In genomic region chr2:160656234-160656633, GRCm38 (mm10) we compare ENCODE assay signal across 29 mouse cellular contexts. TPM values are rescaled to one million over a fixed set of nuclear protein-coding genes. Genes with fewer than 3 reads are reported as not detected.
DNase-seq lines count a peak whose midpoint lies in the region; ATAC-seq and TF ChIP-seq lines count a peak whose summit lies in the region.
"Had no signal": no experiment of that assay in that cellular context is flagged by ENCODE, and none has a peak within 500 bp of the region (broad histone marks: within the 10 kb centered on the region; RNA-seq: fewer than 3 reads in every experiment).

No protein-coding gene starts in this region.

- WGBS in liver, embryonic 12.5 days (ENCODE audit: insufficient replicate concordance), result 81% methylated on average over 1 of the region's 1 CpGs
- WGBS in liver, postnatal 0 days (ENCODE audit: insufficient replicate concordance), result 75% methylated on average over 1 of the region's 1 CpGs
- 94% methylated on average over 1 of the region's 1 CpGs for WGBS in hindbrain, embryonic 10.5 days
- WGBS in heart, embryonic 10.5 days, result 89% methylated on average over 1 of the region's 1 CpGs

- peaks cover 82% of the 10 kb centered on the region for H3K79me2 ChIP-seq in CH12.LX (replicated peaks; ENCODE audit: control insufficient read depth, extremely low read depth, insufficient read depth, poor library complexity, severe bottlenecking)

- H3K4me1 ChIP-seq in liver, embryonic 12.5 days, result peaks cover 84% of the 10 kb centered on the region
- peaks cover 7% of the 10 kb centered on the region for H3K4me1 ChIP-seq in liver, postnatal 0 days (ENCODE audit: insufficient read depth)
- H3K4me1 ChIP-seq in CH12.LX (ENCODE audit: control insufficient read depth in 1 of 2, insufficient read depth in 2 of 2) (peaks cover 15 to 74% of the 10 kb centered on the region in 2 experiments; a peak in 3 of 4 replicates), E14TG2a.4 (replicated peaks; ENCODE audit: low read depth, low read length) (peaks cover 74% of the 10 kb centered on the region), ES-E14 (ENCODE audit: control insufficient read depth in 2 of 2, insufficient read depth in 2 of 2, low read length in 2 of 2, poor library complexity in 1 of 2) (peaks cover 3 to 15% of the 10 kb centered on the region in 2 experiments; a peak in 3 of 4 replicates)
- peaks cover 3% of the 10 kb centered on the region; the same call in 1 of the 2 replicates for H3K4me1 ChIP-seq in hindbrain, embryonic 10.5 days (replicated peaks)
- peaks cover 9% of the 10 kb centered on the region; the same call in 1 of the 2 replicates for H3K4me1 ChIP-seq in heart, embryonic 10.5 days

- H3K27me3 ChIP-seq in liver, embryonic 12.5 days (replicated peaks), result no peaks in the 10 kb centered on the region
- H3K27me3 ChIP-seq in liver, postnatal 0 days (ENCODE audit: insufficient read depth, low read length), result no peaks in the 10 kb centered on the region
- H3K27me3 ChIP-seq in CH12.LX (replicated peaks) (no peaks in the 10 kb centered on the region), E14TG2a.4 (ENCODE audit: insufficient read depth, low read length) (no peaks in the 10 kb centered on the region)
- H3K27me3 ChIP-seq in hindbrain, embryonic 10.5 days (ENCODE audit: insufficient read depth, poor library complexity, severe bottlenecking), result no peaks in the 10 kb centered on the region
- no peaks in the 10 kb centered on the region for H3K27me3 ChIP-seq in heart, embryonic 10.5 days (ENCODE audit: insufficient read depth, poor library complexity, severe bottlenecking)
- H3K27me3 ChIP-seq: embryonic facial prominence, embryonic 13.5 days; forebrain, embryonic 12.5 days; forebrain, embryonic 15.5 days; heart, embryonic 12.5 days; heart, embryonic 15.5 days; Patski had no signal

- dilution Hi-C loops in CH12.LX (cut with MboI; ENCODE audit: extremely low pct_ligation_motif_present, extremely low pct_unique_long_range_greater_than_20kb, low sequenced_read_pairs), result no loop called here

- H3K4me2 ChIP-seq in liver, embryonic 12.5 days, result no peak overlapping the region
- H3K4me2 ChIP-seq in liver, postnatal 0 days (ENCODE audit: low read depth, low read length), result no peak overlapping the region
- H3K4me2 ChIP-seq in CH12.LX (ENCODE audit: insufficient read depth, low read depth, poor library complexity, severe bottlenecking), result peak overlapping the region; percentile 16; the same call in 1 of the 2 replicates
- H3K4me2 ChIP-seq: embryonic facial prominence, embryonic 13.5 days; forebrain, embryonic 12.5 days; forebrain, embryonic 15.5 days; heart, embryonic 12.5 days; heart, embryonic 15.5 days; hindbrain, embryonic 14.5 days had no signal

- TF ChIP-seq POLR2A in CH12.LX (IDR thresholded peaks at IDR 0.05; ENCODE audit: low read depth, low read length), result no peak

- no peak for TF ChIP-seq CTCF in liver, postnatal 0 days (IDR thresholded peaks at IDR 0.05; ENCODE audit: low read depth)
- TF ChIP-seq CTCF in CH12.LX (conservative IDR thresholded peaks at IDR 0.05 in 1 of 2, IDR thresholded peaks at IDR 0.05 in 1 of 2; ENCODE audit: low read depth in 2 of 2, low read length in 2 of 2) (no peak), E14TG2a.4 (conservative IDR thresholded peaks at IDR 0.05; ENCODE audit: low read length) (no peak)

- H3K9me3 ChIP-seq in liver, embryonic 12.5 days (replicated peaks), result no peaks in the 10 kb centered on the region
- no peaks in the 10 kb centered on the region for H3K9me3 ChIP-seq in liver, postnatal 0 days (ENCODE audit: low read length)
- no peaks in the 10 kb centered on the region for H3K9me3 ChIP-seq in CH12.LX (replicated peaks; ENCODE audit: low read length)
- H3K9me3 ChIP-seq in E14TG2a.4 (ENCODE audit: low read length), result no peaks in the 10 kb centered on the region
- no peaks in the 10 kb centered on the region for H3K9me3 ChIP-seq in ES-E14 (ENCODE audit: control insufficient read depth, insufficient read depth, low read depth, low read length)
- no peaks in the 10 kb centered on the region for H3K9me3 ChIP-seq in hindbrain, embryonic 10.5 days
- no peaks in the 10 kb centered on the region for H3K9me3 ChIP-seq in heart, embryonic 10.5 days
- H3K9me3 ChIP-seq: embryonic facial prominence, embryonic 10.5 days; embryonic facial prominence, embryonic 13.5 days; forebrain, embryonic 12.5 days; forebrain, embryonic 15.5 days; G1E; heart, embryonic 12.5 days; heart, embryonic 15.5 days had no signal

- TF ChIP-seq EP300 in liver, postnatal 0 days (IDR thresholded peaks at IDR 0.05; ENCODE audit: low read depth), result no peak
- TF ChIP-seq EP300 in CH12.LX (IDR thresholded peaks at IDR 0.05; ENCODE audit: low read length), result no peak

- DNase-seq in liver, postnatal 0 days, result no peak
- DNase-seq in CH12.LX (ENCODE audit: extremely low read depth), result no peak
- peak; percentile 88 for DNase-seq in ES-E14 (ENCODE audit: low read depth, low spot score)
- no peak for DNase-seq in ovary, adult 18-20 months (ENCODE audit: low spot score)
- no peak for DNase-seq in hindbrain, embryonic 10.5 days (ENCODE audit: low spot score)
- no peak for DNase-seq in heart, embryonic 10.5 days (ENCODE audit: low spot score)
- DNase-seq: adrenal gland, adult 8-10 months; adrenal gland, postnatal 25 days; cerebellum, adult 8-10 months; embryo, embryonic 11 days; gastrocnemius, postnatal 36 days; heart, postnatal 10 days; heart, postnatal 36 days had no signal

- in situ Hi-C loops in CH12.LX (cut with MboI; ENCODE audit: low pct_ligation_motif_present, low pct_unique_long_range_greater_than_20kb, low sequenced_read_pairs) (no loop called here), ES-E14 (cut with MboI; ENCODE audit: low sequenced_read_pairs in 2 of 2, unreplicated experiment in 2 of 2) (no loop called here)

- no peak for ATAC-seq in liver, embryonic 12.5 days
- no peak for ATAC-seq in liver, postnatal 0 days
- ATAC-seq: activated CD4-positive, CD25-positive, alpha-beta regulatory T cell, adult 4 months; CD4-positive, CD25-positive, alpha-beta regulatory T cell, adult 4 months; forebrain, embryonic 15.5 days; hindbrain, postnatal 0 days; inflammation-experienced regulatory T-cells, adult 6 months; Patski had no signal

- H3K36me3 ChIP-seq in liver, embryonic 12.5 days, result peaks cover 68% of the 10 kb centered on the region
- peaks cover 26% of the 10 kb centered on the region for H3K36me3 ChIP-seq in liver, postnatal 0 days (replicated peaks; ENCODE audit: insufficient read depth, low read length)
- peaks cover 22 to 47% of the 10 kb centered on the region in 2 experiments for H3K36me3 ChIP-seq in CH12.LX (replicated peaks in 1 of 2; ENCODE audit: control insufficient read depth in 1 of 2, insufficient read depth in 1 of 2, low read length in 1 of 2)
- peaks cover 40% of the 10 kb centered on the region for H3K36me3 ChIP-seq in E14TG2a.4 (ENCODE audit: insufficient read depth, low read length)
- peaks cover 12% of the 10 kb centered on the region for H3K36me3 ChIP-seq in ES-E14 (ENCODE audit: control insufficient read depth, insufficient read depth, low read length, poor library complexity, severe bottlenecking)
- H3K36me3 ChIP-seq in hindbrain, embryonic 10.5 days, result peaks cover 95% of the 10 kb centered on the region
- peaks cover 52% of the 10 kb centered on the region for H3K36me3 ChIP-seq in heart, embryonic 10.5 days

- no peak overlapping the region for H3K9ac ChIP-seq in liver, embryonic 12.5 days
- H3K9ac ChIP-seq in liver, postnatal 0 days (replicated peaks), result no peak overlapping the region
- no peak overlapping the region for H3K9ac ChIP-seq in CH12.LX (ENCODE audit: insufficient read depth, low read depth)
- peak overlapping the region; percentile 86 for H3K9ac ChIP-seq in ES-E14 (ENCODE audit: insufficient read depth, low read depth, low read length, poor library complexity, severe bottlenecking)
- H3K9ac ChIP-seq: embryonic facial prominence, embryonic 13.5 days; forebrain, embryonic 12.5 days; forebrain, embryonic 15.5 days; heart, embryonic 12.5 days; heart, embryonic 15.5 days; hindbrain, embryonic 14.5 days had no signal

- TF ChIP-seq RAD21 in CH12.LX (IDR thresholded peaks at IDR 0.05; ENCODE audit: low read depth, low read length), result no peak

- no peak overlapping the region for H3K4me3 ChIP-seq in liver, embryonic 12.5 days
- no peak overlapping the region for H3K4me3 ChIP-seq in liver, postnatal 0 days (ENCODE audit: low read depth, low read length)
- H3K4me3 ChIP-seq in CH12.LX (replicated peaks in 1 of 3; ENCODE audit: low read depth in 2 of 3, low read length in 2 of 3, poor library complexity in 1 of 3), result no peak overlapping the region
- peak overlapping the region; percentile 90 for H3K4me3 ChIP-seq in E14TG2a.4 (replicated peaks; ENCODE audit: low read length)
- H3K4me3 ChIP-seq in ES-E14 (ENCODE audit: insufficient read depth in 1 of 2, low read depth in 1 of 2, low read length in 2 of 2, poor library complexity in 1 of 2, severe bottlenecking in 1 of 2), result peak overlapping the region; percentile 61 to 83
- no peak overlapping the region for H3K4me3 ChIP-seq in hindbrain, embryonic 10.5 days
- no peak overlapping the region for H3K4me3 ChIP-seq in heart, embryonic 10.5 days
- H3K4me3 ChIP-seq: embryonic facial prominence, embryonic 10.5 days; embryonic facial prominence, embryonic 13.5 days; erythroblast, embryonic 14.5 days; forebrain, embryonic 12.5 days; forebrain, embryonic 15.5 days; heart, embryonic 12.5 days; heart, embryonic 15.5 days had no signal

- H3K27ac ChIP-seq in liver, embryonic 12.5 days, result peak overlapping the region; percentile 77
- H3K27ac ChIP-seq in liver, postnatal 0 days (ENCODE audit: low read depth), result no peak overlapping the region
- no peak overlapping the region for H3K27ac ChIP-seq in CH12.LX (ENCODE audit: insufficient read depth, low read depth)
- peak overlapping the region; percentile 97 for H3K27ac ChIP-seq in ES-E14 (ENCODE audit: insufficient read depth, low read depth, low read length, poor library complexity, severe bottlenecking)
- H3K27ac ChIP-seq in hindbrain, embryonic 10.5 days, result no peak overlapping the region
- H3K27ac ChIP-seq in heart, embryonic 10.5 days, result no peak overlapping the region
- H3K27ac ChIP-seq: embryonic facial prominence, embryonic 10.5 days; embryonic facial prominence, embryonic 13.5 days; forebrain, embryonic 12.5 days; heart, embryonic 15.5 days; hindbrain, embryonic 14.5 days; hindbrain, postnatal 0 days had no signal

TF ChIP-seq in CH12.LX, 34 proteins besides CTCF, POLR2A, EP300 and RAD21 (continues in another document):
- TF ChIP-seq SIN3A (IDR thresholded peaks at IDR 0.05; ENCODE audit: low read length), result no peak

TF ChIP-seq in ES-E14, 5 proteins besides CTCF, POLR2A, EP300 and RAD21 (continues in another document):
- 0 out of 2 replicates have a peak, but pooled peaks have one; percentile 15 for TF ChIP-seq CHD2 (IDR thresholded peaks at IDR 0.05; ENCODE audit: low read depth, low read length)

RNA-seq across cellular contexts. Expression of gene Top1, which starts 10.5 kb away (rescaled TPM):
- polyA plus RNA-seq in liver, embryonic 12.5 days (2016; fragmentation: Nextera tagmentation; extraction: Ambion mirVana), result 83.7 and 87.7 TPM in 2 replicates
- 30.1 and 30.5 TPM in 2 replicates for polyA plus RNA-seq in liver, postnatal 0 days (2015; fragmentation: Nextera tagmentation; extraction: Ambion mirVana)
- total RNA-seq in CH12.LX (2012; rRNA removed), result 91.3 and 150 TPM in 2 replicates
- total RNA-seq in CH12.LX (2014; rRNA removed), result 89.8 and 91.4 TPM in 2 replicates
- polyA plus RNA-seq in CH12.LX (2012; ENCODE audit: insufficient read length, low read depth), result 299 and 312 TPM in 2 replicates
- 39.3 and 52.7 TPM in 2 replicates for total RNA-seq in ES-E14 (2012; rRNA removed)
- polyA plus RNA-seq in hindbrain, embryonic 10.5 days (2016; fragmentation: Nextera tagmentation; extraction: Ambion mirVana), result 79.4 and 105 TPM in 2 replicates
- 54.7 and 69.5 TPM in 2 replicates for polyA plus RNA-seq in heart, embryonic 10.5 days (2016; fragmentation: Nextera tagmentation; extraction: Ambion mirVana)

Comparison
In these comparisons a context has a peak if more than half of its experiments do, and no peak if none do; other contexts are left out.
1. H3K27ac ChIP-seq: peak in liver, embryonic 12.5 days (single experiment) and ES-E14 (single experiment); none in liver, postnatal 0 days (single experiment), CH12.LX (single experiment), hindbrain, embryonic 10.5 days (single experiment) and heart, embryonic 10.5 days (single experiment).
2. H3K4me3 ChIP-seq: peak in E14TG2a.4 (single experiment) and ES-E14 (2 of 2); none in liver, embryonic 12.5 days (single experiment), liver, postnatal 0 days (single experiment), CH12.LX (0 of 3), hindbrain, embryonic 10.5 days (single experiment) and heart, embryonic 10.5 days (single experiment).